Mouse (Mus musculus) intestine, embryonic 16.5 days (tissue): Measurements from ENCODE around the gene Erg. TPM values are rescaled to one million over a fixed set of nuclear protein-coding genes. Genes with fewer than 3 reads are reported as not detected.
A peak's percentile ranks its signal among the peaks of the same experiment; 100 is the strongest.

ENCODE experiments used
- ATAC-seq: fragments of 200-750 bp; cut with Nextera tagmentation; 2 replicates; pipeline ENCODE4 v1.8.0; 2017; ENCODE audit warnings: moderate TSS enrichment, moderate library complexity
- H3K27ac ChIP-seq: fragments of 300-500 bp; sonication (generic); 2 replicates; pipeline ENCODE4 v1.5.1; 2014; ENCODE audit warnings: mild to moderate bottlenecking, low read length
- H3K27me3 ChIP-seq: fragments of 300-500 bp; sonication (generic); replicated peaks from 2 replicates; pipeline ENCODE4 v1.6.1; 2014; ENCODE audit warnings: low read length, control low read depth, mixed read lengths; ENCODE audit not compliant: control insufficient read depth, insufficient read depth
- H3K36me3 ChIP-seq: fragments of 300-500 bp; sonication (generic); 2 replicates; pipeline ENCODE4 v1.6.1; 2014; ENCODE audit warnings: low read length, control low read depth; ENCODE audit not compliant: control insufficient read depth, insufficient read depth
- H3K4me1 ChIP-seq: fragments of 300-500 bp; sonication (generic); 2 replicates; pipeline ENCODE4 v1.6.1; 2014; ENCODE audit warnings: low read length, control low read depth, mixed read lengths; ENCODE audit not compliant: control insufficient read depth, insufficient read depth
- H3K4me2 ChIP-seq: fragments of 300-500 bp; sonication (generic); 2 replicates; pipeline ENCODE4 v1.6.1; 2014; ENCODE audit warnings: low read depth, low read length, control low read depth
- H3K4me3 ChIP-seq: fragments of 300-500 bp; sonication (generic); 2 replicates; pipeline ENCODE4 v1.5.1; 2014; ENCODE audit warnings: mild to moderate bottlenecking, low read length
- H3K9ac ChIP-seq: fragments of 300-500 bp; sonication (generic); 2 replicates; pipeline ENCODE4 v1.6.1; 2014; ENCODE audit warnings: low read depth, low read length
- H3K9me3 ChIP-seq: fragments of 300-500 bp; sonication (generic); 2 replicates; pipeline ENCODE4 v1.6.1; 2016; ENCODE audit warnings: low read length, control low read depth; ENCODE audit not compliant: control insufficient read depth
- WGBS: fragments of 180-500 bp; shearing (Covaris S2); extraction: QIAGEN DNeasy Blood & Tissue Kit; methylation state at CpG from one replicate; pipeline ENCODE4 v1.1.7; 2014; 5-methylcytosine and 5-hydroxymethylcytosine counted together
- polyA plus RNA-seq: library from polyadenylated mRNA; unstranded; fragments of >200 nt; fragmentation: Nextera tagmentation; extraction: Ambion mirVana; gene quantifications from 2 replicates; pipeline ENCODE4 v1.2.1, GENCODE M21; 2015

Gene Erg
- polyA plus RNA-seq, 1 experiment from 2014 or later = 3.7 TPM

GRCm38 (mm10) chr16:95382251-95382650 lies 204.1 kb downstream of the Erg start:
- Histone ChIP-seq H3K27ac (no peak overlapping the region), H3K9ac (no peak overlapping the region), H3K4me2 (no peak overlapping the region), H3K4me3 (no peak overlapping the region), H3K36me3 (no peaks in the 10 kb centered on the region), H3K4me1 (no peaks in the 10 kb centered on the region), H3K27me3 (no peaks in the 10 kb centered on the region), H3K9me3 (no peaks in the 10 kb centered on the region; the same call in 1 of the 2 replicates)
- no peak for ATAC-seq
- 23% methylated on average over 5 of the region's 5 CpGs for WGBS

DNA sequence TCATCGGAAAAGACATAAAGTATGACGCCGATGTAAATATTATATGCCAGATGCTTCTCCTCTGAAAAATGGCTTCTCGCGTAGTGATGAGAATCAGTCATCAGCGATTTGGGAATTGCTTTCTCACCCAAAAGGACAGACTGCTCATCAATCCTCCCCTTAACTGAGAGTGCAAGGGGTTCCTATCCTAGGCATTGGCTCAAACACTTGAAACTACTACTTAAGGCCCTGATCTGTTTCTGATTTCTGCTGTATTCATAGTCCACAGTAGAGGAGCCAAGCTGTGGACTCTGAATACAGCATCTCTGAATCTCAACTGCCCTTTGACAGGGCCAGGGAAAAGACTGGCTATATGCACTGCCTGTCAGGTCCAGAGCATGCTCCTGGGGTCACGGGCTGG lies 209.6 kb downstream of the Erg start:
- H3K27me3 ChIP-seq = no peaks in the 10 kb centered on the region
- 56% methylated on average over 7 of the region's 7 CpGs for WGBS
- H3K36me3 ChIP-seq = no peaks in the 10 kb centered on the region
- peak overlapping the region; percentile 29; the same call in 1 of the 2 replicates for H3K27ac ChIP-seq
- no peaks in the 10 kb centered on the region for H3K9me3 ChIP-seq
- H3K4me2 ChIP-seq = no peak overlapping the region
- H3K4me3 ChIP-seq = no peak overlapping the region
- no peak overlapping the region for H3K9ac ChIP-seq
- peak; percentile 53; the same call in 1 of the 2 replicates for ATAC-seq
- H3K4me1 ChIP-seq = peaks cover 10% of the 10 kb centered on the region; the same call in 1 of the 2 replicates

DNA sequence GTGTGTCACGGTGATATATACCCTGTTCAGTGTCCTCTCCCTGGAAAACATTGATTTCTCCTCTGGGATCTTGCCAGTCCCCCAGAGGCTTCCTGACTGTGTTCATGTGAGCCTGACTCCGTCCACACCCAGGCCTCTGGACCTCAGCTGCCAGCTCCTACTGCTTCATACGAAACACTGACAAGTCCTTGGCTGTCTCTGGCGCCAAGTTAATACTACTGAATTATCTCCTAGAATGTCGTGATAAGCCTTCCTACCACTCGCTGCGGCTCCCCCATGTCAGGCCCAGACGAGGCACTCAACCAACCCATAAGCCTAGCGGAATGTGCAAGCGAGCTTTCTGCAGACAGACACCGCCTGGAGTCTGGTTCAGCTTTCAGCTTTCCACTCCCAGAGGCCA lies 210.0 kb downstream of the Erg start:
- Histone ChIP-seq H3K4me1 (peaks cover 10% of the 10 kb centered on the region; the same call in 1 of the 2 replicates), H3K36me3 (no peaks in the 10 kb centered on the region), H3K9me3 (no peaks in the 10 kb centered on the region), H3K27me3 (no peaks in the 10 kb centered on the region), H3K4me3 (no peak overlapping the region), H3K4me2 (no peak overlapping the region), H3K27ac (no peak overlapping the region), H3K9ac (no peak overlapping the region)
- peak; percentile 70 for ATAC-seq
- 38% methylated on average over 11 of the region's 11 CpGs for WGBS

GRCm38 (mm10) chr16:95374646-95375045 lies 211.7 kb downstream of the Erg start:
- 78% methylated on average over 4 of the region's 4 CpGs for WGBS
- Histone ChIP-seq H3K9ac (no peak overlapping the region), H3K27ac (no peak overlapping the region), H3K27me3 (no peaks in the 10 kb centered on the region), H3K4me1 (peaks cover 10% of the 10 kb centered on the region; the same call in 1 of the 2 replicates), H3K9me3 (no peaks in the 10 kb centered on the region), H3K36me3 (no peaks in the 10 kb centered on the region), H3K4me2 (no peak overlapping the region), H3K4me3 (no peak overlapping the region)
- ATAC-seq = no peak

DNA sequence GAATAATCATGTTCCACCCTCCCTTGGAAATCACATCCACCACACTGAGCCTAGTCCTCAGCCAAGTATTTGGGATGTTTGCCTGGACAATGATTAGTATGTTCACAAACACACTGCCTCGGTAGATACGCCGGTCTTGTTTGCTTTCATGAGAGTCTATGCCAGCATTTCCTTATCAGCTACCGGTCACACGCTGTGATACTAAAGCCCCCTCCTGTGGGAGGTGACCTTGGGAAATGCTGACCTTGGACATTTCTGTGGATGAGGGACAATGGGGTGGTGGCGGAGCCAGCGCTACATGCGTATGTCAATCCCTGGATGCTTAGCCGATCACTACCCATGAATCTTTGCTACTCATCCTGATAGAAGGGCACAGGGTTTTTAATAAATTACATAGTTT lies 213.4 kb downstream of the Erg start:
- Histone ChIP-seq H3K9ac (no peak overlapping the region), H3K27ac (no peak overlapping the region), H3K4me2 (no peak overlapping the region), H3K9me3 (no peaks in the 10 kb centered on the region), H3K4me3 (no peak overlapping the region), H3K4me1 (peaks cover 10% of the 10 kb centered on the region; the same call in 1 of the 2 replicates), H3K27me3 (no peaks in the 10 kb centered on the region), H3K36me3 (no peaks in the 10 kb centered on the region)
- 82% methylated on average over 9 of the region's 9 CpGs for WGBS
- no peak for ATAC-seq

DNA sequence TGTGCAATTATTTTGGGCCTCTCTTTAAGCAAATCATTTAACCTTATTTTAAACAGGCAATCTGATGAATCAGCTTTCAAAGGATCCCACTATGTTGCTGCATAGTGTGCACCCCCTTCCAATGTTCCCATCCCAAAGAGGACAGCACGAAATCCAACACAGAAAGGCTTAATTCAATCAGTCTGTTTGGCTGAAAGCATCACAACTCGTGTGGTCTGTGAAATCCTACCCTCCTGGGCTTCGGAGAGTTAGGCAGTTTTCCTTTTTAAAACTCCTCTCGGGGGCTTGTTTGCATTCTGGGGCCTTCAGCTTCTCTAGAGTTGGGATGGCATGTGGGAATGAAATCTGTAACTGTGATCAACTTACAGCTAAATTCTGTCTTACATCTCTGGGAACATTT lies 214.7 kb downstream of the Erg start:
- WGBS = 46% methylated on average over 4 of the region's 4 CpGs
- Histone ChIP-seq H3K36me3 (no peaks in the 10 kb centered on the region), H3K4me3 (no peak overlapping the region), H3K9me3 (no peaks in the 10 kb centered on the region), H3K4me1 (peaks cover 5% of the 10 kb centered on the region; the same call in 1 of the 2 replicates), H3K4me2 (no peak overlapping the region), H3K27me3 (no peaks in the 10 kb centered on the region), H3K9ac (no peak overlapping the region), H3K27ac (no peak overlapping the region)
- ATAC-seq = no peak

DNA sequence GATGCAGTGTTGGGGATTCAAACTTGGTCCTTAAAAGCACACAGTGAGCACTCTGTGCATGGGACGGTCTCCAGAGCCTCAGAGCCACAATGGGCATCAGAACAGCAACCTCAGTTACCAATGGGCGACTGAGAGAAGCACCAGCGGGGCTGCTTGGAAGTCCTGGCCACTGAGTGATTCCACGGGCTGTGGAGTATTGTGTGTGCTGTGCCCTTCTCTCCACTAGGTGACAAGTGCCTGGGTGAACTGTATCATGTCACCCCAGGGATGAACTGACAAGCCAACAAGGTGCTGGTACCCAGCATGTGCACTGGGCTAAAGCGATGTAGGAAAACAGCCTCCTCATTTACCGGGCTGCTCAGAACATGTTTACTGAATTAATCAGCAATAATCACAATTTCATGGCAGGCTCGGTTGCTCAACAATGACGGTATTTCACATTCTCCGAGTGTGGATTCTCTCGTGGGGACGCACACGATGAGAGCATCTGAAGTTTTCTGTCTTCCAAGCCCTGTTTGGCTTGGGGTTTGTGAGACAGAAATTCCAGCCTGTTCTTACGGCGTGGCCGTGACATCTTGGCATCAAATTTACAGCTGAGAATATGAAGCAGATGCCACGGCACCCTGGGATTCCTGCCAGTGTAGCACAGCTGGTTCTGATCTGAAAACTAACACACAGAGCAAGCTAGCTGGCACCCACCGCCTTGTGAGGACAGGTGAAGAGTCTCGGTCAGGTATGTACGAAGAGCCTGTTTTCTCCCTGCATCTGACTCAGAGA lies 219.2 kb downstream of the Erg start:
- Histone ChIP-seq H3K4me2 (no peak overlapping the region), H3K27ac (no peak overlapping the region), H3K9ac (no peak overlapping the region), H3K9me3 (no peaks in the 10 kb centered on the region), H3K4me3 (no peak overlapping the region), H3K27me3 (no peaks in the 10 kb centered on the region), H3K36me3 (no peaks in the 10 kb centered on the region), H3K4me1 (peaks cover 5% of the 10 kb centered on the region; the same call in 1 of the 2 replicates)
- ATAC-seq = no peak
- 79% methylated on average over 19 of the region's 19 CpGs for WGBS

DNA sequence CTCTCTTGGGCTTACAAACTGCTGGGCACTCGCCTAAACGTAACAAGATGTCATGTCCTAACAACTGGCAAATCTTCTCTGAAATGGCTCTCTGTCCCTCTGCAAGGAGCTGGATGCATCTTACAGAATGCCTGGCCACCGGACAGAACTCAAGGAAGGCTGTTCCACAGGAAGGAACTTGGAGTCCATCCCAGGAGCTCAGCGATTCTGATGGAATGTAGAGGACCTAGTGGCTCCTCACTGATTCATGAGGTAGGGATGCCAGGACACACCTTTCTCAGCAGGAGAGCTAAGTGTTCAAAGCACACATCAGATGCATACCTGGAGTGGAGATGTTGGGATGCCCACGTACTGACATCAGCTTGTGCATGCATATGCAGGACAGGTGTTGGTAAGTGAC lies 221.2 kb downstream of the Erg start:
- 81% methylated on average over 5 of the region's 5 CpGs for WGBS
- Histone ChIP-seq H3K9ac (no peak overlapping the region), H3K4me2 (no peak overlapping the region), H3K4me3 (no peak overlapping the region), H3K36me3 (no peaks in the 10 kb centered on the region), H3K4me1 (peaks cover 5% of the 10 kb centered on the region; the same call in 1 of the 2 replicates), H3K9me3 (no peaks in the 10 kb centered on the region), H3K27ac (0 out of 2 replicates have a peak overlapping the region, but pooled peaks have one; percentile 6), H3K27me3 (no peaks in the 10 kb centered on the region)
- ATAC-seq = no peak

GRCm38 (mm10) chr16:95363632-95364465 lies 222.5 kb downstream of the Erg start:
- Histone ChIP-seq H3K4me2 (no peak overlapping the region), H3K4me1 (peaks cover 5% of the 10 kb centered on the region; the same call in 1 of the 2 replicates), H3K9me3 (no peaks in the 10 kb centered on the region), H3K9ac (no peak overlapping the region), H3K27me3 (no peaks in the 10 kb centered on the region), H3K27ac (peak overlapping the region; percentile 17), H3K36me3 (no peaks in the 10 kb centered on the region), H3K4me3 (no peak overlapping the region)
- peak; percentile 67 for ATAC-seq
- 67% methylated on average over 18 of the region's 18 CpGs for WGBS
